Mouse (Mus musculus) layer of hippocampus, adult 11-12 months (tissue): ENCODE results near the gene Ust.

Source experiments
- DNase-seq: peaks from one replicate; pipeline ENCODE4 v3.0.0; 2022; ENCODE audit warnings: low spot score

Ust gene

DNA sequence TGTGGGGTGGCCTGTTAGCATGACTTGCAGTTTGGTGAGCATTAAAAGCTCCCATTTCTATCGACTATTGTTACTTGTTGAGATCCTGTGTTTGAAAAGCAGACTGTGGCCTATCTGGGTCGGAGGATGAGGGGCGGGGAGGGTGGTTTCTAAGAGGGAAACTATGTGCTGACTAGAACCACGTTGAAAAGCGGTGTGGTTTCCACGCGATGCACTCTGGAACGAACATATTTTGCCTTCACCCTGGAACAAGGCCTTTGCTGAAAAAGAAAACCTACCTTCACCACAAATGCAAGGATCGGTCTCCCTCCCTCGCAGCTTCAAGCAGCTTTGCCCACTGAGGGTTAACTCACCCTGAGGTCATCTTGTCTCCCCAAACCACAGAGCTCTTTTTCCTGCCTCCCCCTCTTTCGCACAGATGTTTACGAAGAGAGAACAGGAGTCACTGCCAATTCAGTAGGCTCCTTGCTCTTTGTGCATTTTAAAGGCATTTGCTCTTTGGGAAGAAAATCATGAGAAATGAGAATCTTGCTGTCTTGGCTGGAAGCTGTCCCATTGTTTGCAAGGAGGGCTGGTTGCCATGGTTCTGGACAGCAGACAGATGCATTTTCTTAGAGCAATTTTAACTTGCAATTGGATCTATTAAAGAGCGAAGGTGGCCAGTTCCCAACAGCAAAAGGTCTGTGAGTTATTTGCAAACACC, 342.1 kb downstream of the Ust start:
- DNase-seq, result peak; percentile 49

DNA sequence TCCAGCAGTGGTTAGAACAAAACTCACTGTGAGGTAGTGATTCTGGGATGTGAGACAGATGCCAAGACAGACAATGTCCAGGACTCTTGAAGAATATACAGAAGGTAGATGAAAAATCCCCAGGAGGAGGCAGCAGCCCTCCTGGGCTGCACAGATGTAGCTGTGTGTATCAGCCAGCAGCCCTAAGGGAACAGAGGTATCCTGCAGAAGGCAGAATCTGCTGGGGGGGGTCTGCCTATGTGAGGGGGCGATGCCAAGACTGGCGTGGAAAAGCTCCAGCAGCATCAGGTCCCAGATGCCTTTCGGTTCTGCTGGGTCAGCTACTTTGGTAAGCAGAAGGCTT, 342.6 kb downstream of the Ust start:
- no peak for DNase-seq

DNA sequence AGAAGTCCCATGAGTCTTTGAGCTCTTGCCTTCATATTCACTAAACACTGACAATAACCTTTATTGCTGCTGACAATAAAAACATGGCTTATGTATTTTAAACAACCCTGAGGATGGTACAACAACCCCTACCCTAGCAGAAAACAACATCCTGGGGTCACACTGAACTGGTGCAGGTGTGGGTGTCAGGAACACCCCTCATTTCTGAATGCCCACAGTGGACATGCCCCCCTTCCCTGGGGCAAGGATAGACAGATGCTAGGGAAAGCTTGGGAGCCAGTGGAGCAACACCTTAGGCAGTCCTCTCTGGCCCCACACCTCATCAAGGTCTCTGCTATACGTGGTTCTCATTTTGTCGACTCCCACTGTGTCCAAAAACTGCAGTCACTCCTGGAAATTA, 343.9 kb downstream of the Ust start:
- no peak for DNase-seq

DNA sequence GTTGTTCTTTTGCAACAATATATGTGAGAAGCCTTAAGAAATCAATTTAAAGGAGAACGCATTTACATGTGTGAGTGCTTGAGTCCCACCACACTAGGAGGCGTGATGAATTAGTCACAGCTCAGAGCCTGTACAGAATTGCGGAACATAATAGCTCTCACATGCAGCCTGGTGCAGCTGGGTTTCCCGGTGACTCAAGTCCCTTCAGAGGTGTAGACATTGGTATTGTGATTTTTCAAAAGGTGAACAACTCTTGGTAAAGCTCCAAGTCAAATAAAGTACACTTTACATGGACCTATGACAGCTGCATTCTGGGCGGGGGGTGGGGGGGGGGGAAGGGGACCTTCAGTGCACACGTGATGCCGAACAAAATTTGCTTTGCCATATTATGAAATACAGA, 344.4 kb downstream of the Ust start:
- DNase-seq, result no peak

DNA sequence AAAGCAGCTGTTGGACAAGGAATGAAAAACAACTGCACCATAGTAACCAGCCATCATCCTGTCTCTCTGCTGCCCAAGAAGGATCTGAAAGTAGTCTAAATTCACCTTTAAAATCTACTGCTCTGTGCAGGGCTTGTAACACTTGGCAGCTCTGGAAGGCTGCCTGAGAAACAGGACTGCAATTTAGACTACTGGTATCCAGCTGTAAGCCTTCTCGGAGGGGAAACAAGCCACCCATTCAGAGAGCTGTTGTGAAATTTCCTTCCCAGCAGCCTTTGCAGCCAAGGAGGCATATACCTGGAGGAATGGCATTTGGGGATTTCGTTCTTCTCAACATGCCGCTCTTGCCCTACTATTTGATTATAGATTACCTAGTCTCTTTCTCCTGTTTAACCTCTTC, 345.6 kb downstream of the Ust start:
- DNase-seq, result no peak

DNA sequence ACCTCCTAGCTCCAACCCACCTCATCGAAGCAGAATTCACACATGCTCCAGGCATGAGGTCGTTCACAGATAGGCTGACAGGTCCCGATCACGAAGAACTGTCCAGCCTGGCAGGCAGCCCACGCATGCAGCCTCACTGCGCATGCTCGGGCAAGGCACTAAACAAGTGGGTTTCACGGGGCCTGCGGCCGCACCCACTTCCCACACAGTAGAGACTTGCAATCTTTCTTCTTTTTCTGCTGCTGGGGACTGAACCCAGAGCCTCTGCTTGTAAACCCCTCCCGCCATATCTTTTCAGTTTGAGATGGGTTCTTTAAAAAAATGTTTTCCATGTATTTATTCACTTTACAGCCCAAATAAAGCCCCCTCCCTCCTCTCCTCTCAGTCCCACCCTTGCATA, 347.1 kb downstream of the Ust start:
- DNase-seq, result no peak
